Mouse (Mus musculus) liver, embryonic 12.5 days (tissue): ENCODE measurements at regions not wholly inside any gene's neighbourhood (a gene's known extent, or its start where the extent isn't known, plus 50 kb on each side); places are given as distances from the start of the nearest gene placed in this dataset.
"Not testable (repeated sequence)": the region's sequence is repeated elsewhere in the genome, so short reads cannot be mapped to it uniquely, and the experiment has no call there.

Source experiments
- ATAC-seq: fragments of 200-750 bp; cut with Nextera tagmentation; 2 replicates; pipeline ENCODE4 v1.8.0; 2017; ENCODE audit warnings: moderate number of reproducible peaks, mild to moderate bottlenecking, moderate library complexity
- H3K27ac ChIP-seq: fragments of 300-500 bp; sonication (generic); 2 replicates; pipeline ENCODE4 v1.5.1; 2016; ENCODE audit warnings: mild to moderate bottlenecking
- H3K27me3 ChIP-seq: fragments of 300-500 bp; sonication (generic); replicated peaks from 2 replicates; pipeline ENCODE4 v1.6.1; 2016; ENCODE audit warnings: mild to moderate bottlenecking, moderate library complexity
- H3K36me3 ChIP-seq: fragments of 300-500 bp; sonication (generic); 2 replicates; pipeline ENCODE4 v1.6.1; 2016; ENCODE audit warnings: mild to moderate bottlenecking, moderate library complexity
- H3K4me1 ChIP-seq: fragments of 300-500 bp; sonication (generic); 2 replicates; pipeline ENCODE4 v1.6.1; 2016
- H3K4me2 ChIP-seq: fragments of 300-500 bp; sonication (generic); 2 replicates; pipeline ENCODE4 v1.6.1; 2016; ENCODE audit warnings: mild to moderate bottlenecking, moderate library complexity
- H3K4me3 ChIP-seq: fragments of 300-500 bp; sonication (generic); 2 replicates; pipeline ENCODE4 v1.5.1; 2016; ENCODE audit warnings: mild to moderate bottlenecking, moderate library complexity
- H3K9ac ChIP-seq: fragments of 300-500 bp; sonication (generic); 2 replicates; pipeline ENCODE4 v1.6.1; 2016; ENCODE audit warnings: mild to moderate bottlenecking, moderate library complexity
- H3K9me3 ChIP-seq: fragments of 300-500 bp; sonication (generic); replicated peaks from 2 replicates; pipeline ENCODE4 v1.6.1; 2016; ENCODE audit warnings: mild to moderate bottlenecking, moderate library complexity
- WGBS: fragments of 180-500 bp; shearing (Covaris S2); methylation state at CpG from one replicate; pipeline ENCODE4 v1.1.7; 2016; ENCODE audit not compliant: insufficient replicate concordance; 5-methylcytosine and 5-hydroxymethylcytosine counted together

GRCm38 (mm10) chr5:59831836-59832235 lies 1976.8 kb upstream of the G6pd2 start:
- no peaks in the 10 kb centered on the region for H3K27me3 ChIP-seq
- H3K4me2 ChIP-seq, result no peak overlapping the region
- no peak overlapping the region for H3K4me3 ChIP-seq
- H3K9ac ChIP-seq, result no peak overlapping the region
- H3K4me1 ChIP-seq, result no peaks in the 10 kb centered on the region
- WGBS, result 80% methylated on average over 3 of the region's 3 CpGs
- no peak overlapping the region for H3K27ac ChIP-seq
- ATAC-seq, result no peak
- no peaks in the 10 kb centered on the region for H3K9me3 ChIP-seq
- no peaks in the 10 kb centered on the region for H3K36me3 ChIP-seq

DNA sequence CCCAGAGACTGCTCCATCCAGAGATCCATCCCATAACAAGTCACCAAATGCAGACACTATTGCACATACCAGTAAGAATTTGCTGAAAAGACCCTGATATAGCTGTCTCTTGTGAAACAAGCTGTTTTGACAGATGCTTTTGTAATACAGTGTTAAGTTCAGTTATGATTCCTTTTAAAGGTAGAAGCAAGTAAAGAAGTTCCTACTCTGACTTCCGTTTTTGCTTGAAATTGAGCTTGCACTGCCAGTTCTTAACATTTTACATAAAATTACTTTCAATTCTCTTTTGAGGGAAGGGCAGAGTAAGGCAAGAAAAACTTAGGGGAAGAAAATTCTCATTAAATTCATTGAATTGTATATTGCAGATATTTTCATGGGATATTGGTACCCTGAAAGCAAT lies 1962.9 kb upstream of the G6pd2 start:
- H3K36me3 ChIP-seq, result no peaks in the 10 kb centered on the region
- H3K4me1 ChIP-seq, result no peaks in the 10 kb centered on the region
- H3K27ac ChIP-seq, result no peak overlapping the region
- no peaks in the 10 kb centered on the region for H3K27me3 ChIP-seq
- ATAC-seq, result no peak
- no peaks in the 10 kb centered on the region for H3K9me3 ChIP-seq
- no peak overlapping the region for H3K4me2 ChIP-seq
- H3K9ac ChIP-seq, result no peak overlapping the region
- H3K4me3 ChIP-seq, result no peak overlapping the region
- WGBS, result 44% methylated on average over 1 of the region's 1 CpGs

DNA sequence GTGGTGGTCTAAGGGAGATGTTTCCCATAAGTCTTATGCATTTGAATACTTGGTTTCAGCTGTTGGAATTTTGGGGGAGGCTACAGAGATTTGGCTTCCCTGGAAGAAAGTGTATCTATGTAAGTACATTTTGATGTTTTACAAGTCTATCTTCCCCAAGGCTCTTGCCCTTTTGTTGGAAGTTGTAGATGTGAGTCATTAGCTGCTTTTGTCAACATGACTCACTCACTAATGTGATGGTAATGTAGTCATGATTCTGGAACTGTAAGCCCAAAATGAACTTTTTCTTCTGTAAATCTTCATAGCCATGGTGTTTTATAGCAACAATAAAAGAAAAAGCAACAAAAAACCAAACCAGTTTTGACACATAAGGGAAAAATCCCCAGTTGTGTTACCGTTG lies 1961.0 kb upstream of the G6pd2 start:
- Histone ChIP-seq H3K4me1 (no peaks in the 10 kb centered on the region), H3K4me2 (no peak overlapping the region), H3K9ac (no peak overlapping the region), H3K27ac (no peak overlapping the region), H3K9me3 (no peaks in the 10 kb centered on the region), H3K4me3 (no peak overlapping the region), H3K27me3 (no peaks in the 10 kb centered on the region), H3K36me3 (no peaks in the 10 kb centered on the region)
- WGBS, result 82% methylated on average over 1 of the region's 1 CpGs
- ATAC-seq, result no peak

- no peaks in the 10 kb centered on the region for H3K36me3 ChIP-seq
- H3K4me3 ChIP-seq, result no peak overlapping the region
- H3K9ac ChIP-seq, result no peak overlapping the region
- H3K27me3 ChIP-seq, result no peaks in the 10 kb centered on the region
- ATAC-seq, result no peak
- 64% methylated on average over 6 of the region's 6 CpGs for WGBS
- no peaks in the 10 kb centered on the region for H3K4me1 ChIP-seq
- no peaks in the 10 kb centered on the region for H3K9me3 ChIP-seq
- H3K4me2 ChIP-seq, result no peak overlapping the region
- no peak overlapping the region for H3K27ac ChIP-seq
Observed at GRCm38 (mm10) chr5:59893952-59894724, 1914.5 kb upstream of the G6pd2 start.

GRCm38 (mm10) chr5:59921910-59922309 lies 1886.7 kb upstream of the G6pd2 start:
- H3K4me2 ChIP-seq, result no peak overlapping the region
- 61% methylated on average over 4 of the region's 4 CpGs for WGBS
- H3K27ac ChIP-seq, result no peak overlapping the region
- ATAC-seq, result no peak
- no peak overlapping the region for H3K9ac ChIP-seq
- no peaks in the 10 kb centered on the region for H3K36me3 ChIP-seq
- H3K4me3 ChIP-seq, result no peak overlapping the region
- H3K4me1 ChIP-seq, result no peaks in the 10 kb centered on the region
- no peaks in the 10 kb centered on the region for H3K27me3 ChIP-seq
- H3K9me3 ChIP-seq, result no peaks in the 10 kb centered on the region

DNA sequence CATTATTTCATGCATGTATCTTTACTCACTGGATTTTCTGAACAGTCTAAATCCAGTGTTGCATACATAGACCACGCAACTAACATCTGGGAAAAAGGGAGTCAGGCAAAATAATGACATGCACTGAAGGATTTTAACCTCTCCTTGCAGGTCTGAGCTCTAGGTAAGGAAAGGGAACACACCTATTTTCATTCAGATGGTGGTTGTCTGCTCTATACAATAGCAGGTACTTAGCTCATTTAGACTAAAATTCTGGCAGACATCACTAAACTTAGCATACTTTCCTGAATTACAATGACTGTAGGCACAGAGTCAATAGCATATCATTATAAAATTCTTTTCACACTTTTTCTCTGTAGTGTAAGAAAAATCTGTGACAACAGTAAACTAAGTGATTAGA lies 1867.8 kb upstream of the G6pd2 start:
- 52% methylated on average over 1 of the region's 1 CpGs for WGBS
- H3K4me2 ChIP-seq, result no peak overlapping the region
- no peaks in the 10 kb centered on the region for H3K9me3 ChIP-seq
- H3K36me3 ChIP-seq, result no peaks in the 10 kb centered on the region
- no peak overlapping the region for H3K27ac ChIP-seq
- H3K27me3 ChIP-seq, result no peaks in the 10 kb centered on the region
- H3K4me3 ChIP-seq, result no peak overlapping the region
- no peak overlapping the region for H3K9ac ChIP-seq
- no peaks in the 10 kb centered on the region for H3K4me1 ChIP-seq
- no peak for ATAC-seq

- no peaks in the 10 kb centered on the region for H3K36me3 ChIP-seq
- H3K4me1 ChIP-seq, result no peaks in the 10 kb centered on the region
- no peak for ATAC-seq
- no peak overlapping the region for H3K27ac ChIP-seq
- H3K4me2 ChIP-seq, result no peak overlapping the region
- H3K9ac ChIP-seq, result no peak overlapping the region
- no peaks in the 10 kb centered on the region for H3K27me3 ChIP-seq
- H3K9me3 ChIP-seq, result no peaks in the 10 kb centered on the region
- no peak overlapping the region for H3K4me3 ChIP-seq
Observed at GRCm38 (mm10) chr5:59945761-59946160, 1862.9 kb upstream of the G6pd2 start.

DNA sequence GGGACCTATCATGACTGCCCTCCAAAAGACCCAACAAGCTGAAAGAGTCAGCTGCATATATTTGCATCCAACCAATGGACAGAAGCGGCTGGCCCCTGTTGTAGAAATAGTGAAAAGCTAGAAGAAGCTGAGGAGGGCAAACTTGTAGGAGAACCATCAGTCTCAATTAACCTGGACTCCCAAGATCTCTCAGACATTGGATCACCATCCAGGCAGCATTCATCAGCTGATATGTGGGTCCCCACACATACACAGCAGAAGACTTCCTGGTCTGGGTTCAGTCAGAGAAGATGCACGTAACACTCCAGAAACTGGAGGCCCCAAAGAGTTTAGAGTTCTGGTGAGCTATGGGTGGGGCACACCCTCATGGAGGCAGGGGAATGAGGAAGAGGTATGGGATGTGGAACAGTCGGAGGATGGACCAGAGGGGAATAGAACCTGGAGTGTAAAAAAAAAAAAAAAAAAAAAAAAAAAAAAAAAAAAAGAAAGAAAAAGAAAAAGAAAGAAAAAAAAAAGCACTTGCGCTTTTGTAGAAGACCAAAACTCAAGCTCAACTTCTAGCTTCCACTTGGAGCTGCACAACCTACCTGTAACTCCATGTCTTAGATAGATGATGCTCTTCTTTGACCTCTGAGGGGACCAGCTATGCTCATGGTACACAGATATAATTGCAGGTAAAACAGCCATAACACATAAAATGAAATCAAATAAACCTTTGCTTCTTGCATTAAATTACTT lies 1860.6 kb upstream of the G6pd2 start:
- no peaks in the 10 kb centered on the region for H3K36me3 ChIP-seq
- no peak for ATAC-seq
- no peak overlapping the region for H3K4me3 ChIP-seq
- no peaks in the 10 kb centered on the region for H3K9me3 ChIP-seq
- H3K27me3 ChIP-seq, result no peaks in the 10 kb centered on the region
- H3K4me2 ChIP-seq, result no peak overlapping the region
- WGBS, result 74% methylated on average over 4 of the region's 4 CpGs
- no peak overlapping the region for H3K9ac ChIP-seq
- no peak overlapping the region for H3K27ac ChIP-seq
- H3K4me1 ChIP-seq, result no peaks in the 10 kb centered on the region

DNA sequence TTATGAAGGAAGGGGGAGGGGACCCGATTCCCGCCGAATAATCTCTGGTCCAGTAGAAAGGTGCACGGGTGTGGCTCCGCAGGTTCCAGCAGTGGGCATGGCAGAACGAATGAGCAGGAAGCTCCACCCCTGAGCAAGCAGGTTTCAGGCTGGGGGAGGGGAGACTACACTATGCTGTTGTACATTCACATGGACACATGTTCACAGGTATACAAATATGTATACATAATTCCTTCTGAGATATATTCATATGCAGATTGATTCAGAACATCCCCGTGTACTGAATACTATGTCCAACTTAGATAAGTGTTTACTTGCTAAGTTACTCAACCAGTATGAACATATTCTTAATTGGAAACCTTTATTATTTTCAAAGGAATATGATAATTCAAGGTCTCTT lies 1852.4 kb upstream of the G6pd2 start:
- H3K4me1 ChIP-seq, H3K4me2 ChIP-seq, H3K9ac ChIP-seq, H3K4me3 ChIP-seq, H3K36me3 ChIP-seq, H3K27ac ChIP-seq, H3K9me3 ChIP-seq, ATAC-seq, H3K27me3 ChIP-seq: not testable (repeated sequence)
- 59% methylated on average over 7 of the region's 7 CpGs for WGBS

DNA sequence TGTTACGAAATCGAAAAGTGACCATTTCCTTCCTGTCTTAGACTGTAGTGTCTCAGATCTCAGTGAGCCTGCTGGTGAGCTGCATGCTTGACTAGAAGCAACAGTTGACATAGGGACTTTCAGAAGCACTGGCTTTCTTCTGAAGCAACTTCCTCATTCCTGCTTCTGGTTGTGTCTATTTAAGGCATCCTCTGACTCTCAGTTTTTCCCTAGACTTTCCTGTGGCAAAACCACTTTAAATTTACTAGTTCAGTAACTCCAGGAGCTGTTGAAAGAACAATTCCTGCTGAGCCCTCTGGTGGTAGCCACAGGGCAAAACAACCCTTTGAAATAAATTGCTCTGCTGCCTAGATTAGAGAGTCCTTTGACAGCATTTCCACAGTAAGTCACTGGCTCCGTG lies 1811.9 kb upstream of the G6pd2 start:
- Histone ChIP-seq H3K9me3 (no peaks in the 10 kb centered on the region), H3K9ac (no peak overlapping the region), H3K27ac (no peak overlapping the region), H3K4me1 (no peaks in the 10 kb centered on the region), H3K27me3 (no peaks in the 10 kb centered on the region), H3K4me2 (no peak overlapping the region), H3K4me3 (no peak overlapping the region), H3K36me3 (no peaks in the 10 kb centered on the region)
- WGBS, result 17% methylated on average over 3 of the region's 3 CpGs
- 0 out of 2 replicates have a peak, but pooled peaks have one; percentile 46 for ATAC-seq

- H3K4me2 ChIP-seq, H3K4me3 ChIP-seq, H3K9me3 ChIP-seq, H3K27me3 ChIP-seq, H3K36me3 ChIP-seq, H3K9ac ChIP-seq, H3K27ac ChIP-seq, H3K4me1 ChIP-seq: not testable (repeated sequence)
- peak; percentile 100 for ATAC-seq
- 87% methylated on average over 6 of the region's 7 CpGs for WGBS
Observed at GRCm38 (mm10) chr5:60042603-60043175, 1765.9 kb upstream of the G6pd2 start.

- no peak for ATAC-seq
- Histone ChIP-seq H3K9ac (no peak overlapping the region), H3K4me2 (no peak overlapping the region), H3K36me3 (no peaks in the 10 kb centered on the region), H3K9me3 (no peaks in the 10 kb centered on the region), H3K27me3 (no peaks in the 10 kb centered on the region), H3K27ac (no peak overlapping the region), H3K4me3 (no peak overlapping the region), H3K4me1 (no peaks in the 10 kb centered on the region)
- WGBS, result 72% methylated on average over 3 of the region's 3 CpGs
Observed at GRCm38 (mm10) chr5:60049053-60049452, 1759.6 kb upstream of the G6pd2 start.
